Mouse (Mus musculus): Measurements from ENCODE around the gene Trpc3. TPM values are rescaled to one million over a fixed set of nuclear protein-coding genes. Genes with fewer than 3 reads are reported as not detected.
A peak's percentile ranks its signal among the peaks of the same experiment; 100 is the strongest.
"Not testable (repeated sequence)": the region's sequence is repeated elsewhere in the genome, so short reads cannot be mapped to it uniquely, and the experiment has no call there.

Trpc3 gene
- polyA plus RNA-seq (2015; fragmentation: Nextera tagmentation; extraction: Ambion mirVana) = 13.4 and 13.9 TPM in 2 replicates

DNA sequence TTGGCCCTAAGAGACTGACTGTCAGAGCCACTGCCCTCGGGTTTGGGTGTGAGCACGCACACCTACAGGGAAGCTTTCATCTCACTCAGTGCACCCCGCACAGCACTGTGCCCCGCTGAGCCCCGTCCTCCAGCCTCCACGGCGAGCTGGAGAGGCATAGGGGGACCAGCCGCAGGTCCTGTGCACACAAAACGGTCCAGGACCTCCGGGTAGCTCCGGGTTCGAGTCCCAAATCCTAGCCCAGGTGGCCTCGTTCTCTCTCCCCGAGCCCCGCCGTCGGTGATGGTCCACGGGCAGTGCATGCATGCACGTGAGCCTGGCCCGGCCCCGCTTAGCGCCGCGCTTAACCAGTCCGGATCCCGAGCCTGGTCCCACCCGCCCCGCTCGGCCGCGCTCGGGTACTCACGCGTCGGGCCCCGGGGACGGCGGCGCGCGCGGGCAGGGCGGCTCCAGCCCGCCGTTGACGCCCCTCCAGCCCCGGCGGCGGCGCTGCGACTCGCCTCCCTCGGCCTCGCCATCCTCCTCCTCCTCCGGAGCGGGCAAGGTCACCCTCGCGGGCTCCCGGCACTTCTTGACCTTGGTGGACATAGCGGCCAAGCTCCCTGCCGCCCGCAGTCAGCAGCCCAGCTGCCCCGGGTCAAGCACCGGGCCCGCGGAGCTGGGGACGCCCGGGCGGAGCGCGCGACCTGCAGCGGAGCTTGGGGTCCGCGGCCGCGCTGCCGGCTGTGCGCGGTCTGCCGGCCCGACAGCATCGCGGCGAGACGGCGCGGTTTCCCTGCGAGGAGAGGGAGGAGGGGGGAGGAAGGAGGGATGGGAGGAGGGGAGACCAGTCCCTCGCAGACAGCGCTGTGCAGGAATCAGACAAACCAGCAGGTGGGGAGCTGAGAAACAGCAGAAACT, at the start of gene Trpc3:
TSS of gene Trpc3 (minus strand) at position 776 of the 900 bp plus-strand sequence.
- Histone ChIP-seq H3K9ac (peak within 1 kb of the TSS; percentile 86), H3K9me3 (no peaks in the 10 kb centered on the region), H3K4me3 (peak within 1 kb of the TSS; percentile 83), H3K27ac (replicated peaks) (peak within 1 kb of the TSS; percentile 79), H3K4me1 (replicated peaks) (peaks cover 12% of the 10 kb centered on the region; the same call in 1 of the 2 replicates), H3K4me2 (peak within 1 kb of the TSS; percentile 75), H3K36me3 (no peaks in the 10 kb centered on the region), H3K27me3 (peaks cover 3% of the 10 kb centered on the region; the same call in 1 of the 2 replicates)
- ATAC-seq (ENCODE audit: low FRiP score, low read depth) = peak; percentile 95
- 1% methylated on average over 88 of the region's 91 CpGs for WGBS

- 75% methylated on average over 4 of the region's 4 CpGs for WGBS
- no peaks in the 10 kb centered on the region for H3K27me3 ChIP-seq
- H3K36me3 ChIP-seq = no peaks in the 10 kb centered on the region
- H3K9me3 ChIP-seq = no peaks in the 10 kb centered on the region
- H3K4me1 ChIP-seq (replicated peaks) = no peaks in the 10 kb centered on the region
- no peak for ATAC-seq (ENCODE audit: low FRiP score, low read depth)
- H3K4me2 ChIP-seq = no peak overlapping the region
- no peak overlapping the region for H3K27ac ChIP-seq (replicated peaks)
- H3K9ac ChIP-seq = no peak overlapping the region
- H3K4me3 ChIP-seq = no peak overlapping the region
Measured at GRCm38 (mm10) chr3:36738071-36738470, 48.1 kb upstream of the Trpc3 start.

- no peak overlapping the region for H3K4me3 ChIP-seq
- H3K27me3 ChIP-seq = no peaks in the 10 kb centered on the region
- no peak overlapping the region for H3K9ac ChIP-seq
- no peaks in the 10 kb centered on the region for H3K4me1 ChIP-seq (replicated peaks)
- WGBS = 89% methylated on average over 4 of the region's 4 CpGs
- H3K36me3 ChIP-seq = no peaks in the 10 kb centered on the region
- ATAC-seq (ENCODE audit: low FRiP score, low read depth) = no peak
- H3K4me2 ChIP-seq = no peak overlapping the region
- no peak overlapping the region for H3K27ac ChIP-seq (replicated peaks)
- no peaks in the 10 kb centered on the region for H3K9me3 ChIP-seq
Measured at GRCm38 (mm10) chr3:36733075-36733474, 43.1 kb upstream of the Trpc3 start.

GRCm38 (mm10) chr3:36726545-36726944, 36.6 kb upstream of the Trpc3 start:
- no peak overlapping the region for H3K9ac ChIP-seq
- H3K4me1 ChIP-seq (replicated peaks) = no peaks in the 10 kb centered on the region
- H3K27me3 ChIP-seq = no peaks in the 10 kb centered on the region
- no peaks in the 10 kb centered on the region for H3K36me3 ChIP-seq
- 77% methylated on average over 8 of the region's 8 CpGs for WGBS
- no peak overlapping the region for H3K4me2 ChIP-seq
- no peak overlapping the region for H3K27ac ChIP-seq (replicated peaks)
- H3K9me3 ChIP-seq = no peaks in the 10 kb centered on the region
- no peak for ATAC-seq (ENCODE audit: low FRiP score, low read depth)
- no peak overlapping the region for H3K4me3 ChIP-seq

GRCm38 (mm10) chr3:36721850-36722249, 31.9 kb upstream of the Trpc3 start:
- H3K27ac ChIP-seq (replicated peaks) = no peak overlapping the region
- no peaks in the 10 kb centered on the region for H3K36me3 ChIP-seq
- H3K4me3 ChIP-seq = no peak overlapping the region
- 79% methylated on average over 3 of the region's 3 CpGs for WGBS
- no peak for ATAC-seq (ENCODE audit: low FRiP score, low read depth)
- H3K4me2 ChIP-seq = no peak overlapping the region
- no peak overlapping the region for H3K9ac ChIP-seq
- no peaks in the 10 kb centered on the region for H3K4me1 ChIP-seq (replicated peaks)
- no peaks in the 10 kb centered on the region for H3K9me3 ChIP-seq
- H3K27me3 ChIP-seq = no peaks in the 10 kb centered on the region

- no peaks in the 10 kb centered on the region for H3K27me3 ChIP-seq
- H3K27ac ChIP-seq (replicated peaks) = no peak overlapping the region
- H3K9ac ChIP-seq = no peak overlapping the region
- 69% methylated on average over 3 of the region's 3 CpGs for WGBS
- no peak for ATAC-seq (ENCODE audit: low FRiP score, low read depth)
- H3K4me1 ChIP-seq (replicated peaks) = no peaks in the 10 kb centered on the region
- no peak overlapping the region for H3K4me3 ChIP-seq
- no peaks in the 10 kb centered on the region for H3K9me3 ChIP-seq
- no peak overlapping the region for H3K4me2 ChIP-seq
- H3K36me3 ChIP-seq = no peaks in the 10 kb centered on the region
Measured at GRCm38 (mm10) chr3:36709521-36709920, 19.6 kb upstream of the Trpc3 start.

GRCm38 (mm10) chr3:36690292-36690650, 304 bp upstream of the Trpc3 start:
- H3K9ac ChIP-seq = peak overlapping the region; percentile 86; the same call in 1 of the 2 replicates
- peak overlapping the region; percentile 83 for H3K4me3 ChIP-seq
- 7% methylated on average over 7 of the region's 7 CpGs for WGBS
- peaks cover 3% of the 10 kb centered on the region; the same call in 1 of the 2 replicates for H3K27me3 ChIP-seq
- H3K9me3 ChIP-seq = no peaks in the 10 kb centered on the region
- H3K36me3 ChIP-seq = no peaks in the 10 kb centered on the region
- H3K4me1 ChIP-seq (replicated peaks) = peaks cover 12% of the 10 kb centered on the region; the same call in 1 of the 2 replicates
- 0 out of 2 replicates have a peak overlapping the region, but pooled peaks have one; percentile 79 for H3K27ac ChIP-seq (replicated peaks)
- peak overlapping the region; percentile 75 for H3K4me2 ChIP-seq
- ATAC-seq (ENCODE audit: low FRiP score, low read depth) = peak; percentile 31

DNA sequence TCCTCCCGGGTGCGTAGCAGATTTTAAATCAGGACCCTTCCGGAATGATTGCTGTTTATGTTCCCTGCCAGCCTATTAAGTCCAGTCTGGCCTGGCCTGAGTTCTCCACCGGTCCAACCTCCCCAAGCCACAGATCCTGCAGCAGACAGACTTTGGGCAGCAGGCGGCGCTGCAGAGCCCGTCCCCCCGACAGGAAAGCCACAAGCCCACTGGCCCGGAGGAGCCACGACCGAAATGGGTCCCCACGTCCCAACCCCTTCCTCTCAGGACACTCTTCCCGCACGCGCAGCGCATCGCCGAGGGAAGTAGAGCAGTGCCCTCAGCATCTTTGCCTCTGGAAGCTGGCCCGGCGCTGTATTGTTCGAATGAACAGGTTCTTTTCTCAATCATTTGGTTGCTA, 1.1 kb downstream of the Trpc3 start:
- H3K4me1 ChIP-seq (replicated peaks) = peaks cover 12% of the 10 kb centered on the region; the same call in 1 of the 2 replicates
- peak overlapping the region; percentile 75 for H3K4me2 ChIP-seq
- WGBS = 2% methylated on average over 21 of the region's 21 CpGs
- no peaks in the 10 kb centered on the region for H3K9me3 ChIP-seq
- no peaks in the 10 kb centered on the region for H3K36me3 ChIP-seq
- peak overlapping the region; percentile 79 for H3K27ac ChIP-seq (replicated peaks)
- H3K4me3 ChIP-seq = peak overlapping the region; percentile 83
- peaks cover 3% of the 10 kb centered on the region; the same call in 1 of the 2 replicates for H3K27me3 ChIP-seq
- peak; percentile 32 for ATAC-seq (ENCODE audit: low FRiP score, low read depth)
- peak overlapping the region; percentile 86; the same call in 1 of the 2 replicates for H3K9ac ChIP-seq

DNA sequence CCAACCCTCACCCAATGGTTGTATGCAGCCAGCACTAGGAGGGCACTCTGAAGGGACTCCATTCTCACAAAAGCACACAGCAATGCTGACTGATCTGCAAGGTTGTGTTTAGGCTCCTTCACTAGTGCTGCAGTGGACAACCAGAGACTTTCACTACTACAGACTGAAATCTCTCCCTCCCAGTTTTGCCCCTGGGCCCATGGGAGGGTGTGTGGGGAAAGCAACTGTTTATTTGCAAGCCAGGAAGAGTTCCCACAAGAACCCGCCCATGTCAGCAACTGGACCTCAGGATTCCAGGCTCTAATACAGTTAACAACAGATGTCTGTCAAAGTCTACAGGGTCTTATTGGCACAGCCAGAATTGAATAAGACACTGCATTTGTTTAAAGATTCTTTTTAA, 14.1 kb downstream of the Trpc3 start:
- H3K4me3 ChIP-seq = no peak overlapping the region
- H3K27ac ChIP-seq (replicated peaks) = no peak overlapping the region
- no peaks in the 10 kb centered on the region for H3K27me3 ChIP-seq
- H3K36me3 ChIP-seq = no peaks in the 10 kb centered on the region
- no peak overlapping the region for H3K9ac ChIP-seq
- WGBS = 78% methylated on average over 1 of the region's 1 CpGs
- no peaks in the 10 kb centered on the region for H3K9me3 ChIP-seq
- ATAC-seq (ENCODE audit: low FRiP score, low read depth) = no peak
- H3K4me1 ChIP-seq (replicated peaks) = no peaks in the 10 kb centered on the region
- H3K4me2 ChIP-seq = no peak overlapping the region

DNA sequence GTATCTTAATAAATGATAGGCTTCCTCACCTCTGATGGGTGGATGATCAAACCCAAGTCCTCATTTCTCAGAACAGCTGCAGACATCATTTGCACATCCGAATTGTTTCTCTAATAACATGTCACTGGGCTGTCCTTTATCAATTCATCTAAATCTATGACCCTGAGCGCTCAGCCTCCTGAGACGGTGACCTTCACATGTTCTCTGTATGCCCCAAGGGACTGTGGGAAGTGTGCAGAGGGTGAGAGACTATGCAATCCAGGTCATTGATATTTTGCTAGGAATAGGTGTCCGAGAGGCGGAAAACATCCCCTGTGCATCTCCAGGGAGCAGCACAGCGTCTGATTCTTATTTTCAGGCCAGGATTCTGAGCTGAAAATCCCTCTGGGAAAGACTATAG, 22.2 kb downstream of the Trpc3 start:
- Histone ChIP-seq H3K4me3 (no peak overlapping the region), H3K9ac (no peak overlapping the region), H3K27ac (replicated peaks) (no peak overlapping the region), H3K9me3 (no peaks in the 10 kb centered on the region), H3K27me3 (no peaks in the 10 kb centered on the region), H3K4me1 (replicated peaks) (no peaks in the 10 kb centered on the region), H3K36me3 (no peaks in the 10 kb centered on the region), H3K4me2 (no peak overlapping the region)
- WGBS = 72% methylated on average over 6 of the region's 6 CpGs
- no peak for ATAC-seq (ENCODE audit: low FRiP score, low read depth)

- not testable (repeated sequence) for ATAC-seq (ENCODE audit: low FRiP score, low read depth)
Measured at GRCm38 (mm10) chr3:36645245-36645559, 44.8 kb downstream of the Trpc3 start.

DNA sequence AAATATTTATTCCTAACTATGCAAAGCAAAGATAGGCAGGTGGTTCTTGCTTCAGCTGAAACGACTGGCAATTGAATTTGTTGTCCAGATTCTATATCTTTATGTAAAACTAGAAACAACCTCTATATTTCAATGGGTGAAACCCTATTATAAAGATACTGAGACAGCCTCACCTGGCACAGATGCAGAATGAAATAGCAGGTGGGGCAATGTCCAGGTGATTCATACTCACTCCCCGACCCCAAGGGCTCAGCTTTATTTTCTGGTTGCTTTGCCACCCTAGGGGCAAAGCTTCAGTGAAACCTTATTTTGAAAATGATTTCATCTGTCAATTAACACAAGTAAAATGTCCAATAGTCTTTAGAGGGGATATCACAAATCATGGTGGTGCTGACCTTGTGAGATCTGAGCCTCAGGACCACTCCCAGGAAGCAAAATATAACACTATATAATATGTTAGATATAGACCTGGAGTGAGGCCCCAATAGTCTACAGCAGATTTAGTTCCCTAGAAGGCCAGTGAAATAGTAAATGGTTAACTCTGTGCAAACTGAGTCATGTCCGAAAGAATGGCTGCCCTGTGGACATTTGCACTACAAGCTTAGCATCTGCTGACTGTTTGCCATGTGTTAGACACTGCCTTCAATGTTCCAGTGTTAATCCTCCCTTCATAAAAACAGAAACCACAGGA, 45.3 kb downstream of the Trpc3 start:
- Histone ChIP-seq H3K27me3 (no peaks in the 10 kb centered on the region), H3K27ac (replicated peaks) (no peak overlapping the region), H3K4me1 (replicated peaks) (no peaks in the 10 kb centered on the region), H3K9ac (no peak overlapping the region), H3K36me3 (no peaks in the 10 kb centered on the region), H3K4me2 (no peak overlapping the region), H3K4me3 (no peak overlapping the region), H3K9me3 (no peaks in the 10 kb centered on the region)
- ATAC-seq (ENCODE audit: low FRiP score, low read depth) = no peak
- 91% methylated on average over 3 of the region's 3 CpGs for WGBS

More at GRCm38 (mm10) chr3:36645245-36645559, 44.8 kb downstream of the Trpc3 start:
- H3K27me3 ChIP-seq; H3K9ac ChIP-seq; H3K27ac ChIP-seq (replicated peaks); H3K4me1 ChIP-seq (replicated peaks); H3K4me3 ChIP-seq; H3K9me3 ChIP-seq; H3K36me3 ChIP-seq; H3K4me2 ChIP-seq: not testable (repeated sequence)

Data from hindbrain, embryonic 15.5 days (tissue).